ENCODE assay signal across 8 mouse cellular contexts in the genomic region with DNA sequence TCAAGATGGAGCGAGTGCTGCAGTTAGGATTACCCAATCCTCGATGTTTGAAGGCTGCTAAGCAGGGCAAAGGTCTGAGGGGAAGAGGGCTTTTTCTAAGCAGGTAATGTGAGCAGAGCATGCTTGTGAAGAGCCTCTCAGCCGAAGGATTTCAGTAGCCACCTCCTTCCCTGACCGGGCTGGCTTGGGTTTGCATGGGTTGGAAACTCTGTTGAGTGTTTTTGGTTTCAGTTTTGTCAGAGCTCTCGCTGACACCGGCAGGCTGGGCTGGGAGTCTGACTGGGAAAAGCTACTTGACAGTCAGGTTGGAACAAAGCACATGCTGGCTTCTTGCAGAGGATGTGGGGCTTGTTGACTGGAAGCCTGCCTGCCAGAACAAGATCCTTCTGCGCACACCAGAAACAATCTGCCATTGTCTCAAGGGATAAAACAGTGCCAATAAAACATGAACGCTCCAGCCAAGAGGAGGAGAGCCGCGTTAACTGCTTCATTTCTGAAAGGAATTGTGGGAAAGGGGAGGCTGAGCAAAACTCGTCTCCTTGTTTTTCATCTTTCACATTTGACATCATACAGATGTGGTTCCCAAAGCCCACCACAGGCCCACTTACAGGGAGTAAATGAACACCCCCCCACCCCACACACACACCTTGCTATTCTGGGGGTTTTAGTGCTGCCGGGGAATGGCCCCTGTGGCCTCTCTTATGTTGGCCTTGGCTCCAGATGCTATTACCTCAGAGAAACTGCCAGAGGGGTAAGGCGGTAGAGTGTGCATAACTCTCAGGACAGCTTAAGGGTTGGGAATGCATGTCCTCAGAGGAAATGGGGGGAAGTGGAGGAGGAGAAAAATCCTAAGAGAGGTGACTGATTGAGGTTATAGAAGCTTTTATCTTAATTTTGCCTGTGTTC.
DNase-seq lines count a peak whose midpoint lies in the region; ATAC-seq lines count a peak whose summit lies in the region.

No protein-coding gene starts in this region.

- peak overlapping the region; percentile 5 for H3K9ac ChIP-seq in limb, embryonic 11.5 days (ENCODE audit: low read length)
- peak overlapping the region; percentile 28; the same call in 1 of the 2 replicates for H3K9ac ChIP-seq in midbrain, embryonic 11.5 days (ENCODE audit: low read length)

- peak overlapping the region; percentile 40 for H3K4me3 ChIP-seq in heart, embryonic 10.5 days
- no peak overlapping the region for H3K4me3 ChIP-seq in limb, embryonic 11.5 days (ENCODE audit: low read depth, low read length)
- H3K4me3 ChIP-seq in midbrain, embryonic 11.5 days (ENCODE audit: low read depth, low read length) = no peak overlapping the region

- peak overlapping the region; percentile 83 for H3K27ac ChIP-seq in heart, embryonic 10.5 days
- H3K27ac ChIP-seq in limb, embryonic 11.5 days (replicated peaks; ENCODE audit: low read depth, low read length) = peak overlapping the region; percentile 38; the same call in 1 of the 2 replicates
- H3K27ac ChIP-seq in midbrain, embryonic 11.5 days (ENCODE audit: low read depth, low read length) = no peak overlapping the region

- peak; percentile 77 for ATAC-seq in limb, embryonic 11.5 days (ENCODE audit: insufficient number of reproducible peaks, low FRiP score, low TSS enrichment, low read depth)
- ATAC-seq in midbrain, embryonic 11.5 days (ENCODE audit: low FRiP score) = peak; percentile 57

- 40% methylated on average over 13 of the region's 13 CpGs for WGBS in heart, embryonic 10.5 days
- WGBS in limb, embryonic 11.5 days = 33% methylated on average over 13 of the region's 13 CpGs
- WGBS in midbrain, embryonic 11.5 days = 40% methylated on average over 13 of the region's 13 CpGs

- peak; percentile 62 to 73 for DNase-seq in urinary bladder, adult 18-20 months (ENCODE audit: low spot score in 2 of 2)
- DNase-seq in urinary bladder, postnatal 10 days (ENCODE audit: low spot score) = no peak
- peak; percentile 91 for DNase-seq in fat pad, adult 2 months (ENCODE audit: extremely low read depth, low read depth, low spot score)
- DNase-seq in heart, embryonic 10.5 days (ENCODE audit: low spot score) = no peak
- DNase-seq in kidney, adult 9 months = peak; percentile 71
- DNase-seq in limb, embryonic 11.5 days (ENCODE audit: low spot score) = peak; percentile 54
- peak; percentile 87 for DNase-seq in midbrain, embryonic 11.5 days (ENCODE audit: low spot score, missing footprints)
- peak; percentile 3 to 11 for DNase-seq in spleen, postnatal 36 days (ENCODE audit: low spot score in 2 of 2)

- no peaks in the 10 kb centered on the region for H3K36me3 ChIP-seq in heart, embryonic 10.5 days
- H3K36me3 ChIP-seq in limb, embryonic 11.5 days (ENCODE audit: control insufficient read depth, insufficient read depth, low read length) = no peaks in the 10 kb centered on the region
- H3K36me3 ChIP-seq in midbrain, embryonic 11.5 days (ENCODE audit: control insufficient read depth, insufficient read depth, low read length) = no peaks in the 10 kb centered on the region

- no peaks in the 10 kb centered on the region for H3K9me3 ChIP-seq in heart, embryonic 10.5 days
- no peaks in the 10 kb centered on the region; the same call in 1 of the 2 replicates for H3K9me3 ChIP-seq in limb, embryonic 11.5 days (ENCODE audit: control insufficient read depth, low read length)
- no peaks in the 10 kb centered on the region for H3K9me3 ChIP-seq in midbrain, embryonic 11.5 days (ENCODE audit: control insufficient read depth, low read length)

- H3K4me2 ChIP-seq in limb, embryonic 11.5 days (ENCODE audit: low read depth, severe bottlenecking) = peak overlapping the region; percentile 7; the same call in 1 of the 2 replicates
- H3K4me2 ChIP-seq in midbrain, embryonic 11.5 days = peak overlapping the region; percentile 18; the same call in 1 of the 2 replicates

- peaks cover 15% of the 10 kb centered on the region for H3K4me1 ChIP-seq in heart, embryonic 10.5 days
- 0 out of 2 replicates have a peak, but pooled peaks cover 4% of the 10 kb centered on the region for H3K4me1 ChIP-seq in limb, embryonic 11.5 days (ENCODE audit: control insufficient read depth, insufficient read depth, low read length)
- H3K4me1 ChIP-seq in midbrain, embryonic 11.5 days (ENCODE audit: control insufficient read depth, insufficient read depth, low read length) = peaks cover 3% of the 10 kb centered on the region

- no peaks in the 10 kb centered on the region for H3K27me3 ChIP-seq in heart, embryonic 10.5 days (ENCODE audit: insufficient read depth, poor library complexity, severe bottlenecking)
- no peaks in the 10 kb centered on the region for H3K27me3 ChIP-seq in limb, embryonic 11.5 days (ENCODE audit: control insufficient read depth, insufficient read depth, low read length)
- H3K27me3 ChIP-seq in midbrain, embryonic 11.5 days (ENCODE audit: control insufficient read depth, insufficient read depth, low read length) = no peaks in the 10 kb centered on the region

Comparison
In these comparisons a context has a peak if more than half of its experiments do, and no peak if none do; other contexts are left out.
1. DNase-seq: peak in urinary bladder, adult 18-20 months (2 of 2), fat pad, adult 2 months (single experiment), kidney, adult 9 months (single experiment), limb, embryonic 11.5 days (single experiment), midbrain, embryonic 11.5 days (single experiment) and spleen, postnatal 36 days (2 of 2); none in urinary bladder, postnatal 10 days (single experiment) and heart, embryonic 10.5 days (single experiment).